Mouse (Mus musculus): ENCODE measurements at regions not wholly inside any gene's neighbourhood (a gene's known extent, or its start where the extent isn't known, plus 50 kb on each side); places are given as distances from the start of the nearest gene placed in this dataset.

DNA sequence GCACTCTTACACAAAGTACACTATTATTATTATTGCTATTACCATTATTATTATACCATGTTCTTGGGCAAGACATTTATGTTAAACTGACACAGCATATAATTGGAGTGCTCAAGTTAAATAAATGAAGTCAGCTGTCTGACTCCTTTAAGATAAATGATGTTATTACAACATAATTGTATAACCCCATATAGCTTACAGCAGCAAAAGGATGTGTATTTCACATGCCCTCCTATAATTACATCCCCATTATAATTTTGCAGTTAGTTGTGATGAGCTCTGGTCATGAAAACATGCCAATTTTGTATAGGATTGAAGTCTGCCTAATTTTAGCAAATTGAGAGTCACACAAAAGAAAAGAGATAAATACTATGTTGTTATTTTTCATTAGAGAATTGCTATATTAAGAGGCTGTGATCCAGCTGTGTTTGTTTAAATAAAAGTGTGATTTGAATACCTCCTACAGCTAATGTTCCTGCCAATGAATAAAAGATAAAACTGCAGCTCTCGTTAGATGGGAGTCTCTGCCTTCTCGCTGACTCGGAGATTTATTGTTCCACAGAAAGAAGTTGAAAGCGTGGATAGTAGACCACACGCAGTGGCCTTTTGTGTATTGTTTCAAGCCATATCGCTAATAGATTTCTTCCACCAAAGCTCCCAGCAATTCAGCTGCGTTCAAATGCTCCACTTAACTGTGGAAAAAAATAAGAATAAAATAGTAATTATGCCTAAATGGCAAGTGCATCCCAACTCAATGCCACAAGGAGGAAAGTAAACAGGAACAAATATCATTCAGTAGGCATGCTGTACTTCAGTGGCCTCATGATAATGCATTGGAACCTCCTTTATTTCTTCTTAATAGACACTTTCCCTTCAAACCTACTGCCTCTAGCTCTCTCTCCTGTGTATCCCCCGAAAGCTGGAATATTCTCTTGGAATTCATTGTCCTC is 194.9 kb upstream of the Gm10192 start:
- DNase-seq (ENCODE audit: low read depth) = no peak

DNA sequence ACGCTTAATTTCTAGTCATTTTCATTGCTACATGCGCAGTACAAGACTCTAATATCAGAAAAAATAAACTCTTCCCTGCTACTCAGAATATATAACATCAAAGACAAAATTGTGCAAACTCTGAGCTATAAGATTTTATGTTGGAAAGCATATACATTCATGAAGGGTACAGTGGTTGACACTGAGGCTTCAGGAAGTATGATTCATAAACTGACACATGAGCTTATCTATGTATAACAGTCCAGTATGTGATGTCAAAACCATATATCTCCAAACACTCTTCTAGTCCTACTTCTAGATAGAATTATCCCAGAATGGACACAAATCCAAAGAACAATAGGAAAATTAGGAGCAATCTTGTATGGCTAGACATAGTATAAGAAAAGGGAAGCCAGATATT is 177.5 kb upstream of the Gm10192 start:
- no peak for DNase-seq (ENCODE audit: low read depth)

DNA sequence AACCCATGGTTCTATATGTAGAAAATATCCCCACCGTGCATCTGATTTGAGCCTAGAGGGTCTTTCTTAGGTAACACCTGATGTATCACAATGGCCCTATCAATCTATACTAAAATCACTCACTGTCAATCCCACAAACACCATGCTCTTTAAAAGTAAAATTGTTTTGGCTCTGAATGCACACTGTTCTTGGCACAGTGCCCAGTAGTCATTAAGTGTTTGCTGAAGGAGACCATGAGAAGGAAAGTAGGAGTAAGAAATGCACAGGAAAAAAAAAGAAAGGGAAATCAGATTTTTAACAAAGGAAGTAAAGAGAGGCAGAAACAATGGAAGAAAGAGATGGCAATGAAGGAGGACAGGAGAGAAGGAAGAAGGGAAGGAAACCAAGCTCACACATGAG is 175.0 kb upstream of the Gm10192 start:
- no peak for DNase-seq (ENCODE audit: low read depth)

DNA sequence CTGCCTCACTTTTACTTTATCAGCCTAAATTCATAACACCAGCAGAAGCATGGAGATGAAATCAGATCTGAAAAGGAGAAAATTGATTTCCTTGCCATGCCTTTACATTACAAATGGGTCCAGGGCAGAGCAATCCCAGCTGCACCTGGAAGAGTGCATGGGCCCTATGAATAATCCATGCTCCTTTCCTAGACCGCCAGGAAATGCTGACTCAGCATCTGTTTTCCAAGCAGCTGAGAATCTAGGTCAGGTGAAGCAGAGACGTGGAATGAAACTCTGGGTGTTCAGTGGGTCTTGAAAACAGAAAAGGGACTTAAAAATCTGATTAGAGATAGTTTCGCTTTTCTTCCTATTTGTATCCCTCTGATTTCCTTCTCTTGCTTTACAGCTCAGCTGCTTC is 163.8 kb upstream of the Gm10192 start:
- DNase-seq (ENCODE audit: low read depth) = no peak

DNA sequence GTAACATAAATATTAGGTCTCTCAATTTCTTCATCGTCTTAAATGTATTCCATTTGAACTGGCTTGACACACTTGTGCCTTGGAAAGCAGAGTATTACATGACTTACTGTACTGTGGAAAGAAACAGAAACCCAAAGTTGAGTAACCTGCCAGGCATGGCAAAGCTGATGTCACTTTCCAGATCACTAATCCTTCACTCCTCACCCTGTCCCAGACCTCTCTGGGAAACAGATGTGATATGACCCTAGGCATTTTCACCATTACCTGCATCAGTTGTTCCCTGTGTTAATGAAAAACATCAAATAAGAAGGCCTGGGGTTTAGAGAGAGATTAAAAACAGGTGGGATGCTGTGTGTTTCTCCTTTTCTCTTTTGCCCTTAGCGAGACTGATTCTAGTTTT is 161.4 kb upstream of the Gm10192 start:
- DNase-seq (ENCODE audit: low read depth) = no peak

DNA sequence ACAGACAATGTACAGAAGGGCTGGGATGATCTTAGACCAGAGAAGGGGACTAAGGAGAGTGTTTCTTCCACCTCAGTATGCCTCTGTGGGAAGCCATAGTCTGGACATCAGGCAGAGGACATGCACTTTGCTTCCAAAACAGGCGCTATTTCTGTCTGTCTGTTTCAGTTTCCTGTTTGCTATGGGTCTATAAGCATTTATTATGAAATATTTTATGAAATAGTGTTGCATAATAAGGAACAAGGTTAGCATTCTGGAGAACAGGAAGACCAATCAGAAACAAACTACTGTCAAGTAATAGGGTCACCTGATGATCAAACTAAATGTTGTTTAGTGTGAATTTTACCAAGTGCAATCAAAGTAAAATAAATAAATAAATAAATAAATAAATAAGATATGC is 160.4 kb upstream of the Gm10192 start:
- no peak for DNase-seq (ENCODE audit: low read depth)
